Mouse (Mus musculus) MEL (cell line): ENCODE results near the gene Ndc80. TPM values are rescaled to one million over a fixed set of nuclear protein-coding genes. Genes with fewer than 3 reads are reported as not detected.
A peak's percentile ranks its signal among the peaks of the same experiment; 100 is the strongest.

Experiments used
- DNase-seq: peaks from one replicate; pipeline ENCODE4 v3.0.0; 2011; ENCODE audit warnings: low read depth, low spot score
- H3K27ac ChIP-seq: 2 replicates; pipeline ENCODE4 v1.5.1; 2012; ENCODE audit warnings: low read depth, mild to moderate bottlenecking, control low read depth, low read length, moderate library complexity; ENCODE audit not compliant: control insufficient read depth
- H3K27me3 ChIP-seq, 2 experiments: fragments of 150-350 bp in 1 of 2; sonication (generic) in 1 of 2; 2 replicates each; pipeline ENCODE4 v1.6.1; 2012; ENCODE audit warnings: low read length in 2 of 2, mild to moderate bottlenecking in 2 of 2, improper control_type of control experiment in 1 of 2, moderate library complexity in 1 of 2; ENCODE audit not compliant: insufficient read depth in 2 of 2, control insufficient read depth in 1 of 2
- H3K36me3 ChIP-seq, 2 experiments: 2 replicates each; pipeline ENCODE4 v1.6.1; 2012 to 2014; ENCODE audit warnings: low read length in 2 of 2, improper control_type of control experiment in 1 of 2, inconsistent platforms in 1 of 2, mild to moderate bottlenecking in 1 of 2; ENCODE audit not compliant: insufficient read depth in 2 of 2, control insufficient read depth in 1 of 2
- H3K4me1 ChIP-seq, 2 experiments: fragments of 150-350 bp in 1 of 2; sonication (generic) in 1 of 2; 2 replicates each; pipeline ENCODE4 v1.6.1; 2012; ENCODE audit warnings: low read length in 2 of 2, improper control_type of control experiment in 1 of 2, mild to moderate bottlenecking in 1 of 2; ENCODE audit not compliant: insufficient read depth in 2 of 2, control insufficient read depth in 1 of 2
- H3K4me3 ChIP-seq, 2 experiments: fragments of 150-350 bp in 1 of 2; sonication (generic) in 1 of 2; 2 replicates each; pipeline ENCODE4 v1.5.1; 2012; ENCODE audit warnings: low read depth in 2 of 2, low read length in 2 of 2, mild to moderate bottlenecking in 2 of 2, moderate library complexity in 2 of 2, control low read depth in 1 of 2, improper control_type of control experiment in 1 of 2; ENCODE audit not compliant: control insufficient read depth in 1 of 2, insufficient read depth in 1 of 2
- H3K79me2 ChIP-seq: 2 replicates; pipeline ENCODE4 v1.6.1; 2012; ENCODE audit warnings: mild to moderate bottlenecking, low read length, moderate library complexity; ENCODE audit not compliant: control insufficient read depth, poor library complexity, insufficient read depth
- H3K9ac ChIP-seq: 2 replicates; pipeline ENCODE4 v1.6.1; 2012; ENCODE audit warnings: low read depth, mild to moderate bottlenecking, control low read depth, low read length, moderate library complexity; ENCODE audit not compliant: control insufficient read depth, poor library complexity, severe bottlenecking
- H3K9me3 ChIP-seq: fragments of 150-350 bp; sonication (generic); replicated peaks from 2 replicates; pipeline ENCODE4 v1.6.1; 2012; ENCODE audit warnings: mild to moderate bottlenecking, low read length, improper control_type of control experiment, moderate library complexity; ENCODE audit not compliant: insufficient read depth
- BHLHE40 ChIP-seq: IDR thresholded peaks from 2 replicates; pipeline ENCODE4 v1.6.1; 2012; ENCODE audit warnings: low read depth, mild to moderate bottlenecking, inconsistent platforms, low read length, improper control_type of control experiment, borderline replicate concordance
- CHD1 ChIP-seq: IDR thresholded peaks from 2 replicates; pipeline ENCODE4 v1.6.1; 2012; ENCODE audit warnings: low read depth, mild to moderate bottlenecking, inconsistent platforms, low read length, improper control_type of control experiment
- CHD2 ChIP-seq: IDR thresholded peaks from 2 replicates; pipeline ENCODE4 v1.6.1; 2011; ENCODE audit warnings: low read length, improper control_type of control experiment
- CTCF ChIP-seq, 3 experiments: IDR thresholded peaks in 2 of 3; conservative IDR thresholded peaks in 1 of 3; 2 replicates each; pipeline ENCODE4 v1.5.1; 2011 to 2012; ENCODE audit warnings: low read length in 3 of 3, low read depth in 2 of 3, mild to moderate bottlenecking in 2 of 3, improper control_type of control experiment in 1 of 3, inconsistent platforms in 1 of 3, mixed read lengths in 1 of 3, moderate library complexity in 1 of 3; ENCODE audit not compliant: control insufficient read depth in 1 of 3, insufficient read depth in 1 of 3, poor library complexity in 1 of 3, severe bottlenecking in 1 of 3
- E2F4 ChIP-seq: IDR thresholded peaks from 2 replicates; pipeline ENCODE4 v1.6.1; 2011; ENCODE audit warnings: low read depth, low read length, improper control_type of control experiment, borderline replicate concordance
- ELF1 ChIP-seq: IDR thresholded peaks from 2 replicates; pipeline ENCODE4 v1.6.1; 2014; ENCODE audit warnings: low read depth, mild to moderate bottlenecking, inconsistent platforms, low read length, improper control_type of control experiment, moderate library complexity
- EP300 ChIP-seq, 2 experiments: IDR thresholded peaks; 2 replicates each; pipeline ENCODE4 v1.6.1; 2011; ENCODE audit warnings: improper control_type of control experiment in 2 of 2, low read length in 2 of 2, low read depth in 1 of 2, mild to moderate bottlenecking in 1 of 2
- GABPA ChIP-seq: IDR thresholded peaks from 2 replicates; pipeline ENCODE4 v1.6.1; 2012; ENCODE audit warnings: low read depth, mild to moderate bottlenecking, inconsistent platforms, low read length, improper control_type of control experiment, moderate library complexity
- GATA1 ChIP-seq: IDR thresholded peaks from 2 replicates; pipeline ENCODE4 v1.6.1; 2011; ENCODE audit warnings: low read depth, low read length, improper control_type of control experiment
- HCFC1 ChIP-seq: IDR thresholded peaks from 2 replicates; pipeline ENCODE4 v1.6.1; 2012; ENCODE audit warnings: low read depth, mild to moderate bottlenecking, inconsistent platforms, low read length, improper control_type of control experiment, moderate library complexity
- JUND ChIP-seq: IDR thresholded peaks from 2 replicates; pipeline ENCODE4 v1.6.1; 2011; ENCODE audit warnings: low read depth, mild to moderate bottlenecking, improper control_type of control experiment, low read length
- KAT2A ChIP-seq: conservative IDR thresholded peaks from 2 replicates; pipeline ENCODE4 v1.6.1; 2012; ENCODE audit warnings: low read depth, low read length, improper control_type of control experiment, inconsistent platforms
- MAFK ChIP-seq: IDR thresholded peaks from 2 replicates; pipeline ENCODE4 v1.6.1; 2011; ENCODE audit warnings: low read depth, mild to moderate bottlenecking, low read length, improper control_type of control experiment, borderline replicate concordance
- MAX ChIP-seq: IDR thresholded peaks from 2 replicates; pipeline ENCODE4 v1.6.1; 2011; ENCODE audit warnings: low read length, improper control_type of control experiment
- MAZ ChIP-seq: IDR thresholded peaks from 2 replicates; pipeline ENCODE4 v1.6.1; 2012; ENCODE audit warnings: low read depth, mild to moderate bottlenecking, inconsistent platforms, low read length, improper control_type of control experiment
- MXI1 ChIP-seq: IDR thresholded peaks from 2 replicates; pipeline ENCODE4 v1.6.1; 2011; ENCODE audit warnings: mild to moderate bottlenecking, low read depth, low read length, improper control_type of control experiment
- MYB ChIP-seq: IDR thresholded peaks from 2 replicates; pipeline ENCODE4 v1.6.1; 2011; ENCODE audit warnings: mild to moderate bottlenecking, low read depth, low read length, improper control_type of control experiment
- MYC ChIP-seq: IDR thresholded peaks from 2 replicates; pipeline ENCODE4 v1.6.1; 2011; ENCODE audit warnings: low read depth, mild to moderate bottlenecking, low read length, improper control_type of control experiment, moderate library complexity
- NELFE ChIP-seq: IDR thresholded peaks from 2 replicates; pipeline ENCODE4 v1.6.1; 2011; ENCODE audit warnings: low read depth, low read length, improper control_type of control experiment
- NRF1 ChIP-seq: IDR thresholded peaks from 2 replicates; pipeline ENCODE4 v1.6.1; 2014; ENCODE audit warnings: low read depth, mild to moderate bottlenecking, inconsistent platforms, low read length, improper control_type of control experiment, moderate library complexity; ENCODE audit not compliant: poor library complexity, insufficient read depth, severe bottlenecking
- POLR2AphosphoS5 ChIP-seq: IDR thresholded peaks from 2 replicates; pipeline ENCODE4 v1.6.1; 2012; ENCODE audit warnings: low read depth, borderline replicate concordance, mild to moderate bottlenecking, inconsistent platforms, low read length, moderate library complexity, mixed read lengths
- RCOR1 ChIP-seq: IDR thresholded peaks from 2 replicates; pipeline ENCODE4 v1.6.1; 2012; ENCODE audit warnings: low read depth, mild to moderate bottlenecking, inconsistent platforms, low read length, improper control_type of control experiment
- SIN3A ChIP-seq: IDR thresholded peaks from 2 replicates; pipeline ENCODE4 v1.6.1; 2012; ENCODE audit warnings: low read length, improper control_type of control experiment, inconsistent platforms
- TAL1 ChIP-seq: IDR thresholded peaks from 2 replicates; pipeline ENCODE4 v1.6.1; 2012; ENCODE audit warnings: mild to moderate bottlenecking, inconsistent platforms, low read length, moderate library complexity, mixed read lengths
- TBP ChIP-seq: IDR thresholded peaks from 2 replicates; pipeline ENCODE4 v1.8.0; 2011; ENCODE audit warnings: low read depth, low read length, improper control_type of control experiment
- UBTF ChIP-seq: IDR thresholded peaks from 2 replicates; pipeline ENCODE4 v1.6.1; 2012; ENCODE audit warnings: low read depth, mild to moderate bottlenecking, inconsistent platforms, low read length, improper control_type of control experiment, moderate library complexity, borderline replicate concordance; ENCODE audit not compliant: insufficient read depth
- USF1 ChIP-seq: IDR thresholded peaks from 2 replicates; pipeline ENCODE4 v1.6.1; 2014; ENCODE audit warnings: low read depth, mild to moderate bottlenecking, inconsistent platforms, low read length, improper control_type of control experiment, moderate library complexity
- USF2 ChIP-seq, 2 experiments: IDR thresholded peaks; 2 replicates each; pipeline ENCODE4 v1.6.1; 2011 to 2012; ENCODE audit warnings: improper control_type of control experiment in 2 of 2, low read length in 2 of 2, borderline replicate concordance in 1 of 2, inconsistent platforms in 1 of 2, low read depth in 1 of 2, mild to moderate bottlenecking in 1 of 2; ENCODE audit not compliant: insufficient read depth in 1 of 2
- ZC3H11A ChIP-seq: IDR thresholded peaks from 2 replicates; pipeline ENCODE4 v1.6.1; 2012; ENCODE audit warnings: low read depth, mild to moderate bottlenecking, inconsistent platforms, low read length, improper control_type of control experiment
- ZKSCAN1 ChIP-seq: IDR thresholded peaks from 2 replicates; pipeline ENCODE4 v1.6.1; 2012; ENCODE audit warnings: low read depth, mild to moderate bottlenecking, inconsistent platforms, low read length, improper control_type of control experiment, moderate library complexity
- ZMIZ1 ChIP-seq: IDR thresholded peaks from 2 replicates; pipeline ENCODE4 v1.6.1; 2012; ENCODE audit warnings: low read depth, mild to moderate bottlenecking, inconsistent platforms, low read length, improper control_type of control experiment, moderate library complexity
- polyA plus RNA-seq, 2 experiments: library from polyadenylated mRNA; stranded (reverse) in 1 of 2; unstranded in 1 of 2; fragments of >175 nt in 1 of 2; fragments of >200 nt in 1 of 2; gene quantifications; 2 replicates each; pipeline versions ENCODE4 v1.2.1 to v1.2.4; 2012; ENCODE audit warnings: low replicate concordance in 2 of 2, low read depth in 1 of 2; ENCODE audit not compliant: insufficient read length in 2 of 2, insufficient read depth in 1 of 2, missing spikeins in 1 of 2
- total RNA-seq: library from RNA; depleted of rRNA; stranded (reverse); fragments of 300-350 nt; gene quantifications from 2 replicates; pipeline ENCODE4 v1.2.3, GENCODE M21; 2012

The Ndc80 gene
- total and polyA plus RNA-seq, 3 experiments: 26.0 to 28.3 TPM; not detected in 1

GRCm38 (mm10) chr17:71490666-71491331 lies 35.9 kb downstream of the Ndc80 start (continued):
- TF ChIP-seq UBTF: no peak
- TF ChIP-seq MXI1: no peak
- TF ChIP-seq MAX: 0 out of 2 replicates have a peak, but pooled peaks have one; percentile 37
- TF ChIP-seq, all 39 proteins: peak for 12

- no peak overlapping the region for H3K4me3 ChIP-seq
- H3K9ac ChIP-seq: peak overlapping the region; percentile 18
- H3K27ac ChIP-seq: peak overlapping the region; percentile 86
- no peaks in the 10 kb centered on the region for H3K27me3 ChIP-seq
- H3K9me3 ChIP-seq: no peaks in the 10 kb centered on the region
- peaks cover 3 to 29% of the 10 kb centered on the region in 2 experiments; a peak in 3 of 4 replicates for H3K4me1 ChIP-seq
- peaks cover 0 to 24% of the 10 kb centered on the region in 2 experiments; a peak in 2 of 4 replicates for H3K36me3 ChIP-seq
- peak; percentile 93 for DNase-seq
- H3K79me2 ChIP-seq: no peaks in the 10 kb centered on the region
- no peak for TF ChIP-seq CHD2
- TF ChIP-seq RCOR1: 0 out of 2 replicates have a peak, but pooled peaks have one; percentile 31
- no peak for TF ChIP-seq ZC3H11A
- peak; percentile 89 for TF ChIP-seq MYC
- TF ChIP-seq GATA1: peak; percentile 72
- peak; percentile 75; the same call in 1 of the 2 replicates for TF ChIP-seq TBP
- no peak for TF ChIP-seq BHLHE40
- no peak for TF ChIP-seq ZMIZ1
- no peak for TF ChIP-seq USF1
- no peak for TF ChIP-seq UBTF
- TF ChIP-seq TAL1: peak; percentile 46
- no peak for TF ChIP-seq MAZ
- TF ChIP-seq NELFE: no peak
- TF ChIP-seq MXI1: no peak; the same call in none of the 2 replicates
- TF ChIP-seq KAT2A: no peak
- TF ChIP-seq CHD1: no peak
- TF ChIP-seq NRF1: no peak
- TF ChIP-seq MYB: no peak
- no peak for TF ChIP-seq POLR2AphosphoS5
- peak; percentile 17; the same call in 1 of the 2 replicates for TF ChIP-seq MAX
- TF ChIP-seq HCFC1: peak; percentile 51; the same call in 1 of the 2 replicates
- TF ChIP-seq E2F4: no peak
- TF ChIP-seq MAFK: no peak
- no peak for TF ChIP-seq ELF1
- peak; percentile 69; the same call in 1 of the 2 replicates for TF ChIP-seq ZKSCAN1
- no peak for TF ChIP-seq GABPA
- no peak for TF ChIP-seq CTCF (IDR thresholded peaks at IDR 0.05 in 2 of 3, conservative IDR thresholded peaks at IDR 0.05 in 1 of 3; ENCODE audit: control insufficient read depth in 1 of 3, insufficient read depth in 1 of 3, low read depth in 2 of 3, low read length in 3 of 3, poor library complexity in 1 of 3, severe bottlenecking in 1 of 3)
- peak; percentile 22; the same call in 1 of the 2 replicates for TF ChIP-seq SIN3A
- no peak for TF ChIP-seq JUND
- TF ChIP-seq EP300 (IDR thresholded peaks at IDR 0.05; ENCODE audit: low read depth in 1 of 2, low read length in 2 of 2): peak; percentile 38; a peak in 1 of 4 replicates
- no peak for TF ChIP-seq USF2 (IDR thresholded peaks at IDR 0.05; ENCODE audit: borderline replicate concordance in 1 of 2, insufficient read depth in 1 of 2, low read depth in 1 of 2, low read length in 2 of 2)
Observed at GRCm38 (mm10) chr17:71489703-71490461, 36.8 kb downstream of the Ndc80 start.
